Mouse (Mus musculus) CH12F3 (cell line): ENCODE data around the gene Rpl3.

Experiments
- in situ Hi-C: fragments of 300-500 bp; cut with MboI; formaldehyde crosslinking; loops from 2 replicates; pipeline ENCODE4 v1.14.3; 2020; ENCODE audit warnings: low sequenced_read_pairs

The Rpl3 gene

GRCm38 (mm10) chr15:80072579-80073255 lies 19.0 kb downstream of the Rpl3 start:
- in situ Hi-C loops, result no loop called here

- in situ Hi-C loops, result no loop called here
These were observed 19.7 kb downstream of the Rpl3 start for GRCm38 (mm10) chr15:80071951-80072437.

GRCm38 (mm10) chr15:80070095-80070644 lies 21.5 kb downstream of the Rpl3 start:
- in situ Hi-C loops, result no loop called here

GRCm38 (mm10) chr15:80069171-80069570 lies 22.5 kb downstream of the Rpl3 start:
- in situ Hi-C loops, result no loop called here

GRCm38 (mm10) chr15:80066538-80066937 lies 25.1 kb downstream of the Rpl3 start:
- in situ Hi-C loops, result no loop called here

GRCm38 (mm10) chr15:80065414-80065813 lies 26.3 kb downstream of the Rpl3 start:
- in situ Hi-C loops, result no loop called here

GRCm38 (mm10) chr15:80064965-80065364 lies 26.7 kb downstream of the Rpl3 start:
- in situ Hi-C loops, result loop anchor here (5.0 kb wide), 1 partner anchor 118 kb away; no protein-coding TSS in a partner anchor

- in situ Hi-C loops, result loop anchor here (5.0 kb wide), 1 partner anchor 116 kb away; no protein-coding TSS in a partner anchor
These were observed 28.8 kb downstream of the Rpl3 start for GRCm38 (mm10) chr15:80062821-80063220.

- in situ Hi-C loops, result loop anchor here (5.0 kb wide), 1 partner anchor 115 kb away; no protein-coding TSS in a partner anchor
These were observed 29.3 kb downstream of the Rpl3 start for GRCm38 (mm10) chr15:80062339-80062738.

GRCm38 (mm10) chr15:80061071-80061550 lies 30.6 kb downstream of the Rpl3 start:
- in situ Hi-C loops, result loop anchor here (5.0 kb wide), 1 partner anchor 114 kb away; no protein-coding TSS in a partner anchor

- in situ Hi-C loops, result loop anchor here (5.0 kb wide), 1 partner anchor 113 kb away; no protein-coding TSS in a partner anchor
These were observed 31.2 kb downstream of the Rpl3 start for GRCm38 (mm10) chr15:80060356-80061070.

GRCm38 (mm10) chr15:80059606-80060005 lies 32.1 kb downstream of the Rpl3 start:
- in situ Hi-C loops, result loop anchor here (5.0 kb wide), 1 partner anchor 112 kb away; no protein-coding TSS in a partner anchor

GRCm38 (mm10) chr15:80058151-80058550 lies 33.5 kb downstream of the Rpl3 start:
- in situ Hi-C loops, result no loop called here

- in situ Hi-C loops, result no loop called here
These were observed 37.5 kb downstream of the Rpl3 start for GRCm38 (mm10) chr15:80054034-80054710.

GRCm38 (mm10) chr15:80053381-80054033 lies 38.2 kb downstream of the Rpl3 start:
- in situ Hi-C loops, result no loop called here

- in situ Hi-C loops, result no loop called here
These were observed 39.9 kb downstream of the Rpl3 start for GRCm38 (mm10) chr15:80051782-80052181.

- in situ Hi-C loops, result no loop called here
These were observed 40.4 kb downstream of the Rpl3 start for GRCm38 (mm10) chr15:80051092-80051761.

GRCm38 (mm10) chr15:80050093-80050492 lies 41.6 kb downstream of the Rpl3 start:
- in situ Hi-C loops, result no loop called here

GRCm38 (mm10) chr15:80047973-80048372 lies 43.7 kb downstream of the Rpl3 start:
- in situ Hi-C loops, result no loop called here

- in situ Hi-C loops, result no loop called here
These were observed 44.4 kb downstream of the Rpl3 start for GRCm38 (mm10) chr15:80047242-80047641.
